Mouse (Mus musculus) Patski (cell line): ENCODE data around the gene D1Ertd622e. TPM values are rescaled to one million over a fixed set of nuclear protein-coding genes. Genes with fewer than 3 reads are reported as not detected.

Experiments
- ATAC-seq: fragments of 100-300 bp; one replicate; pipeline ENCODE4 v1.8.0; 2021
- CTCF ChIA-PET: fragments of 350-600 bp; sonication (Branson Sonifier 250); formaldehyde crosslinking; loops from one replicate; lab custom pipeline; 2022; ENCODE audit warnings: inconsistent platforms; lab: Charles Lee
- POLR2A ChIA-PET: fragments of 350-600 bp; sonication (Branson Sonifier 250); formaldehyde crosslinking; loops from one replicate; lab custom pipeline; 2022; ENCODE audit warnings: antibody characterized with exemption, inconsistent platforms; lab: Charles Lee
- DNase-seq: peaks from one replicate; pipeline ENCODE4 v3.0.0-alpha.2; 2011; ENCODE audit warnings: low read depth, low spot score
- H3K27me3 ChIP-seq: fragments of 371-371 bp; one replicate; pipeline ENCODE4 v1.5.1; 2021
- CTCF ChIP-seq: fragments of 100-300 bp; IDR thresholded peaks from one replicate; pipeline ENCODE4 v1.5.1; 2021
- in situ Hi-C: fragments of 300-500 bp; cut with MboI; formaldehyde crosslinking; loops from 3 replicates; pipeline ENCODE4 v1.11.1; 2018; ENCODE audit warnings: low pct_unique_long_range_greater_than_20kb, mixed read lengths
- polyA plus RNA-seq: library from polyadenylated mRNA; unstranded; gene quantifications from one replicate; pipeline ENCODE4 v1.2.3, GENCODE M21; 2021

D1Ertd622e gene
- polyA plus RNA-seq, 1 experiment from 2014 or later, result 47.4 TPM

GRCm38 (mm10) chr1:97623214-97623856 lies 38.5 kb downstream of the D1Ertd622e start:
- CTCF ChIA-PET, result interaction anchor here (1.4 kb wide), 1 partner anchor 10 kb away, joined by 3 read pairs; no protein-coding TSS in a partner anchor
- DNase-seq, result no peak
- TF ChIP-seq CTCF, result no peak
- no peaks in the 10 kb centered on the region for H3K27me3 ChIP-seq
- in situ Hi-C loops, result no loop called here
- POLR2A ChIA-PET, result no interaction called here
- ATAC-seq, result no peak

GRCm38 (mm10) chr1:97622574-97623208 lies 39.2 kb downstream of the D1Ertd622e start:
- in situ Hi-C loops, result no loop called here
- CTCF ChIA-PET, result interaction anchor here (1.4 kb wide), 1 partner anchor 10 kb away, joined by 3 read pairs; no protein-coding TSS in a partner anchor
- ATAC-seq, result no peak

GRCm38 (mm10) chr1:97619621-97620320 lies 42.1 kb downstream of the D1Ertd622e start:
- DNase-seq, result no peak
- TF ChIP-seq CTCF, result no peak

More at GRCm38 (mm10) chr1:97622574-97623208, 39.2 kb downstream of the D1Ertd622e start:
- TF ChIP-seq CTCF, result no peak
- DNase-seq, result no peak
- H3K27me3 ChIP-seq, result no peaks in the 10 kb centered on the region
- POLR2A ChIA-PET, result no interaction called here

GRCm38 (mm10) chr1:97615525-97615924 lies 46.3 kb downstream of the D1Ertd622e start:
- DNase-seq (no peak), ATAC-seq (no peak)
- no peak for TF ChIP-seq CTCF
- POLR2A ChIA-PET, result no interaction called here
- in situ Hi-C loops, result no loop called here
- CTCF ChIA-PET, result interaction anchor here (0.7 to 2.0 kb wide), 3 partner anchors 15 to 19 kb away, joined by 3 to 6 read pairs (median 3); no protein-coding TSS in a partner anchor
- H3K27me3 ChIP-seq, result no peaks in the 10 kb centered on the region

More at GRCm38 (mm10) chr1:97619621-97620320, 42.1 kb downstream of the D1Ertd622e start:
- POLR2A ChIA-PET, result no interaction called here
- in situ Hi-C loops, result no loop called here
- H3K27me3 ChIP-seq, result no peaks in the 10 kb centered on the region
- CTCF ChIA-PET, result no interaction called here
- no peak for ATAC-seq

- H3K27me3 ChIP-seq, result no peaks in the 10 kb centered on the region
- ATAC-seq, result no peak
- no peak for DNase-seq
- POLR2A ChIA-PET, result no interaction called here
- CTCF ChIA-PET, result interaction anchor here (0.7 to 2.0 kb wide), 3 partner anchors 14 to 20 kb away, joined by 3 to 6 read pairs (median 3); no protein-coding TSS in a partner anchor
- TF ChIP-seq CTCF, result no peak
- in situ Hi-C loops, result no loop called here
Observed at GRCm38 (mm10) chr1:97614531-97615462, 47.1 kb downstream of the D1Ertd622e start.

GRCm38 (mm10) chr1:97611747-97612146 lies 50.1 kb downstream of the D1Ertd622e start:
- in situ Hi-C loops, result no loop called here
- no peaks in the 10 kb centered on the region for H3K27me3 ChIP-seq
- ChIA-PET CTCF (no interaction called here), POLR2A (no interaction called here)
- ATAC-seq (no peak), DNase-seq (no peak)
- TF ChIP-seq CTCF, result no peak

GRCm38 (mm10) chr1:97603361-97603760 lies 58.5 kb downstream of the D1Ertd622e start:
- TF ChIP-seq CTCF, result no peak
- H3K27me3 ChIP-seq, result no peaks in the 10 kb centered on the region
- ChIA-PET POLR2A (interaction anchor here (0.7 kb wide), 1 partner anchor 21 kb away, joined by 3 read pairs; no protein-coding TSS in a partner anchor), CTCF (no interaction called here)
- in situ Hi-C loops, result no loop called here
- ATAC-seq, result no peak
- DNase-seq, result no peak

GRCm38 (mm10) chr1:97600371-97600770 lies 61.5 kb downstream of the D1Ertd622e start:
- TF ChIP-seq CTCF, result no peak
- in situ Hi-C loops, result no loop called here
- DNase-seq (no peak), ATAC-seq (no peak)
- H3K27me3 ChIP-seq, result no peaks in the 10 kb centered on the region
- ChIA-PET CTCF (interaction anchor here (1.2 kb wide), 1 partner anchor 14 kb away, joined by 6 read pairs; no protein-coding TSS in a partner anchor), POLR2A (no interaction called here)

- ATAC-seq (no peak), DNase-seq (no peak)
- ChIA-PET POLR2A (no interaction called here), CTCF (interaction anchor here (1.1 kb wide), 1 partner anchor 14 kb away, joined by 3 read pairs; no protein-coding TSS in a partner anchor)
- H3K27me3 ChIP-seq, result no peaks in the 10 kb centered on the region
- in situ Hi-C loops, result no loop called here
- no peak for TF ChIP-seq CTCF
Observed at GRCm38 (mm10) chr1:97599101-97599500, 62.8 kb downstream of the D1Ertd622e start.
